Mouse (Mus musculus): Measurements from ENCODE around the gene Foxp3. TPM values are rescaled to one million over a fixed set of nuclear protein-coding genes. Genes with fewer than 3 reads are reported as not detected.

The Foxp3 gene
- not detected for total RNA-seq (2021)
- long read RNA-seq, experiment 1 = 0 reads
- long read RNA-seq, experiment 2 = 0 reads

- intact Hi-C loops (cut with DNase I) = loop anchor here (5.0 to 10.0 kb wide), 2 partner anchors 69 to 99 kb away; no protein-coding TSS in a partner anchor
- peak in 1 of 2 experiments; percentile 20 for DNase-seq (ENCODE audit: low spot score in 2 of 2)
Observed at GRCm38 (mm10) chrX:7573176-7574086, at the start of gene Foxp3. TSS of gene Foxp3 (plus strand) at chrX:7573644.

- intact Hi-C loops (cut with DNase I) = no loop called here
- no peak for DNase-seq (ENCODE audit: low spot score in 2 of 2)
Observed at GRCm38 (mm10) chrX:7524961-7525360, 48.5 kb upstream of the Foxp3 start.

GRCm38 (mm10) chrX:7553474-7553873 lies 20.0 kb upstream of the Foxp3 start:
- DNase-seq (ENCODE audit: low spot score in 2 of 2) = no peak
- intact Hi-C loops (cut with DNase I) = no loop called here

GRCm38 (mm10) chrX:7563076-7563475 lies 10.4 kb upstream of the Foxp3 start:
- DNase-seq (ENCODE audit: low spot score in 2 of 2) = no peak
- intact Hi-C loops (cut with DNase I) = no loop called here

GRCm38 (mm10) chrX:7566352-7566751 lies 7.1 kb upstream of the Foxp3 start:
- no peak for DNase-seq (ENCODE audit: low spot score in 2 of 2)
- intact Hi-C loops (cut with DNase I) = no loop called here

GRCm38 (mm10) chrX:7567491-7567890 lies 6.0 kb upstream of the Foxp3 start:
- intact Hi-C loops (cut with DNase I) = no loop called here
- DNase-seq (ENCODE audit: low spot score in 2 of 2) = no peak

GRCm38 (mm10) chrX:7570481-7571175 lies 2.8 kb upstream of the Foxp3 start:
- no peak for DNase-seq (ENCODE audit: low spot score in 2 of 2)
- intact Hi-C loops (cut with DNase I) = loop anchor here (5.0 to 10.0 kb wide), 2 partner anchors 72 to 96 kb away; no protein-coding TSS in a partner anchor

GRCm38 (mm10) chrX:7571565-7572136 lies 1.8 kb upstream of the Foxp3 start:
- intact Hi-C loops (cut with DNase I) = loop anchor here (5.0 to 10.0 kb wide), 2 partner anchors 71 to 97 kb away; no protein-coding TSS in a partner anchor
- no peak for DNase-seq (ENCODE audit: low spot score in 2 of 2)

- intact Hi-C loops (cut with DNase I) = loop anchor here (5.0 to 10.0 kb wide), 2 partner anchors 70 to 98 kb away; no protein-coding TSS in a partner anchor
- DNase-seq (ENCODE audit: low spot score in 2 of 2) = no peak
Observed at GRCm38 (mm10) chrX:7572466-7572865, 978 bp upstream of the Foxp3 start.

- peak; percentile 95 to 99 for DNase-seq (ENCODE audit: low spot score in 2 of 2)
- intact Hi-C loops (cut with DNase I) = loop anchor here (5.0 to 10.0 kb wide), 2 partner anchors 68 to 99 kb away; no protein-coding TSS in a partner anchor
Observed at GRCm38 (mm10) chrX:7574087-7574884, 842 bp downstream of the Foxp3 start, which contains the start of gene Ppp1r3f. TSS of gene Ppp1r3f (minus strand) at chrX:7574283.

GRCm38 (mm10) chrX:7574885-7575231 lies 1.4 kb downstream of the Foxp3 start:
- intact Hi-C loops (cut with DNase I) = loop anchor here (5.0 to 10.0 kb wide), 2 partner anchors 67 to 100 kb away; no protein-coding TSS in a partner anchor
- no peak for DNase-seq (ENCODE audit: low spot score in 2 of 2)

GRCm38 (mm10) chrX:7581151-7581550 lies 7.7 kb downstream of the Foxp3 start:
- DNase-seq (ENCODE audit: low spot score in 2 of 2) = no peak
- intact Hi-C loops (cut with DNase I) = no loop called here

GRCm38 (mm10) chrX:7583881-7584280 lies 10.4 kb downstream of the Foxp3 start:
- DNase-seq (ENCODE audit: low spot score in 2 of 2) = no peak
- intact Hi-C loops (cut with DNase I) = no loop called here

- intact Hi-C loops (cut with DNase I) = no loop called here
Observed at GRCm38 (mm10) chrX:7586356-7586755, 12.9 kb downstream of the Foxp3 start.

GRCm38 (mm10) chrX:7595371-7595770 lies 21.9 kb downstream of the Foxp3 start:
- peak; percentile 27 to 42 for DNase-seq (ENCODE audit: low spot score in 2 of 2)
- intact Hi-C loops (cut with DNase I) = no loop called here

More at GRCm38 (mm10) chrX:7586356-7586755, 12.9 kb downstream of the Foxp3 start:
- DNase-seq (ENCODE audit: low spot score in 2 of 2) = no peak

GRCm38 (mm10) chrX:7604004-7604403 lies 30.6 kb downstream of the Foxp3 start:
- intact Hi-C loops (cut with DNase I) = no loop called here
- DNase-seq (ENCODE audit: low spot score in 2 of 2) = no peak

- peak; percentile 81 to 86 for DNase-seq (ENCODE audit: low spot score in 2 of 2)
- intact Hi-C loops (cut with DNase I) = no loop called here
Observed at GRCm38 (mm10) chrX:7604879-7605574, 31.6 kb downstream of the Foxp3 start, which contains the start of gene Ccdc22. TSS of gene Ccdc22 (minus strand) at chrX:7605517.

- no peak for DNase-seq (ENCODE audit: low spot score in 2 of 2)
- intact Hi-C loops (cut with DNase I) = no loop called here
Observed at GRCm38 (mm10) chrX:7605575-7605941, 32.1 kb downstream of the Foxp3 start.

Data from left cerebral cortex, postnatal 14 days (tissue).